Mouse (Mus musculus): Measurements from ENCODE around the gene Adgre4. TPM values are rescaled to one million over a fixed set of nuclear protein-coding genes. Genes with fewer than 3 reads are reported as not detected.

Adgre4 gene
- total and polyA plus RNA-seq, 3 experiments = 0.15 to 0.59 (median 0.37) TPM

Other genes with a start within 250 kb of the Adgre4 start
- gene Vmn2r118, start 124.8 kb upstream of the Adgre4 start, total RNA-seq (2021) = not detected
- gene Vmn2r118, start 124.8 kb upstream of the Adgre4 start, polyA plus RNA-seq (2012; rRNA removed) = not detected in 2 replicates
- 1 to 10 TPM; 5.7 to 8.9 TPM for gene Pot1b, start 37.4 kb upstream of the Adgre4 start, total RNA-seq (2021)
- 0.52 and 0.81 TPM in 2 replicates for gene Pot1b, start 37.4 kb upstream of the Adgre4 start, polyA plus RNA-seq (2012; rRNA removed)
- gene Zfp119a, start 128.9 kb downstream of the Adgre4 start, total RNA-seq (2021) = 1 to 10 TPM; 5.3 to 6.4 TPM
- gene Zfp119a, start 128.9 kb downstream of the Adgre4 start, polyA plus RNA-seq (2012; rRNA removed) = not detected in 2 replicates
- 1 to 10 TPM; 5.2 to 5.6 TPM for gene Zfp959, start 142.1 kb downstream of the Adgre4 start, total RNA-seq (2021)
- 0.20 and 0.28 TPM in 2 replicates for gene Zfp959, start 142.1 kb downstream of the Adgre4 start, polyA plus RNA-seq (2012; rRNA removed)
- gene Zfp119b, start 199.5 kb downstream of the Adgre4 start, total RNA-seq (2021) = 1 to 10 TPM; 3.0 to 3.6 TPM
- gene Zfp119b, start 199.5 kb downstream of the Adgre4 start, polyA plus RNA-seq (2012; rRNA removed) = 0.07 TPM in 1 of 2 replicates, not detected in the other
- 1 to 10 TPM in 1 of 2 experiments, under 1 TPM in 1; 0.66 to 1.2 TPM for gene Ebi3, start 202.7 kb downstream of the Adgre4 start, total RNA-seq (2021)
- 4.7 and 5.8 TPM in 2 replicates for gene Ebi3, start 202.7 kb downstream of the Adgre4 start, polyA plus RNA-seq (2012; rRNA removed)
- 10 to 100 TPM; 16.7 to 19.1 TPM for gene Yju2, start 209.1 kb downstream of the Adgre4 start, total RNA-seq (2021)
- gene Yju2, start 209.1 kb downstream of the Adgre4 start, polyA plus RNA-seq (2012; rRNA removed) = 4.4 and 5.3 TPM in 2 replicates
- 1 to 10 TPM in 1 of 2 experiments, under 1 TPM in 1; 0.52 to 1.2 TPM for gene Shd, start 220.5 kb downstream of the Adgre4 start, total RNA-seq (2021)
- gene Shd, start 220.5 kb downstream of the Adgre4 start, polyA plus RNA-seq (2012; rRNA removed) = 3.2 and 7.8 TPM in 2 replicates
- gene Fsd1, start 236.5 kb downstream of the Adgre4 start, total RNA-seq (2021) = 1 to 10 TPM; 1.0 to 2.7 TPM
- gene Fsd1, start 236.5 kb downstream of the Adgre4 start, polyA plus RNA-seq (2012; rRNA removed) = 2.3 and 2.7 TPM in 2 replicates

Measured in adrenal gland, adult 2 months (tissue).